Mouse (Mus musculus) ZHBTc4 (cell line): Measurements from ENCODE around the gene Nup50.

ENCODE experiments used
- DNase-seq: peaks from one replicate; pipeline ENCODE4 v3.0.0-alpha.2; 2011; ENCODE audit warnings: low read depth, low spot score

The Nup50 gene

GRCm38 (mm10) chr15:84950053-84950452, 26.8 kb downstream of the Nup50 start:
- DNase-seq: no peak

- DNase-seq: no peak
Observed at GRCm38 (mm10) chr15:84953259-84953658, 30.0 kb downstream of the Nup50 start.

GRCm38 (mm10) chr15:84957851-84958250, 34.6 kb downstream of the Nup50 start:
- DNase-seq: peak; percentile 37

- DNase-seq: no peak
Observed at GRCm38 (mm10) chr15:84958331-84958730, 35.1 kb downstream of the Nup50 start.

GRCm38 (mm10) chr15:84959891-84960290, 36.7 kb downstream of the Nup50 start:
- DNase-seq: no peak

GRCm38 (mm10) chr15:84960692-84961091, 37.5 kb downstream of the Nup50 start:
- DNase-seq: no peak

- DNase-seq: no peak
Observed at GRCm38 (mm10) chr15:84962518-84962917, 39.3 kb downstream of the Nup50 start.

GRCm38 (mm10) chr15:84964771-84965170, 41.6 kb downstream of the Nup50 start:
- no peak for DNase-seq

GRCm38 (mm10) chr15:84965575-84966360, 42.6 kb downstream of the Nup50 start:
- DNase-seq: peak; percentile 67

GRCm38 (mm10) chr15:84968534-84968933, 45.3 kb downstream of the Nup50 start:
- no peak for DNase-seq

GRCm38 (mm10) chr15:84972860-84973543, 49.8 kb downstream of the Nup50 start:
- no peak for DNase-seq

GRCm38 (mm10) chr15:84973544-84973871, 50.3 kb downstream of the Nup50 start:
- DNase-seq: no peak

GRCm38 (mm10) chr15:84975729-84976128, 52.5 kb downstream of the Nup50 start:
- no peak for DNase-seq

- DNase-seq: no peak
Observed at GRCm38 (mm10) chr15:84981609-84982313, 58.5 kb downstream of the Nup50 start.

GRCm38 (mm10) chr15:84982888-84983287, 59.7 kb downstream of the Nup50 start:
- peak; percentile 43 for DNase-seq

- no peak for DNase-seq
Observed at GRCm38 (mm10) chr15:84983721-84984120, 60.5 kb downstream of the Nup50 start.

- DNase-seq: no peak
Observed at GRCm38 (mm10) chr15:84985516-84986160, 62.4 kb downstream of the Nup50 start.

- no peak for DNase-seq
Observed at GRCm38 (mm10) chr15:84986171-84987019, 63.2 kb downstream of the Nup50 start.

- peak; percentile 30 for DNase-seq
Observed at GRCm38 (mm10) chr15:84987020-84987815, 64.0 kb downstream of the Nup50 start.
